Mouse (Mus musculus): Measurements from ENCODE around the gene Nat8f4.
"Not testable (repeated sequence)": the region's sequence is repeated elsewhere in the genome, so short reads cannot be mapped to it uniquely, and the experiment has no call there.

GRCm38 (mm10) chr6:85866166-85866565 is 38.5 kb downstream of the Nat8f4 start:
- not testable (repeated sequence) for TF ChIP-seq CTCF (IDR thresholded peaks at IDR 0.05; ENCODE audit: low read depth, low read length); POLR2A (IDR thresholded peaks at IDR 0.05; ENCODE audit: extremely low read depth, insufficient read depth, low read length)

All from liver, adult 2 months (tissue).